Mouse (Mus musculus): ENCODE results near the gene C1qtnf9. TPM values are rescaled to one million over a fixed set of nuclear protein-coding genes. Genes with fewer than 3 reads are reported as not detected.

C1qtnf9 gene
- polyA plus RNA-seq, 1 experiment from 2014 or later, result 0.15 TPM

GRCm38 (mm10) chr14:60741490-60741981, 26.4 kb upstream of the C1qtnf9 start:
- Histone ChIP-seq H3K36me3 (ENCODE audit: control insufficient read depth, insufficient read depth, low read length) (no peaks in the 10 kb centered on the region), H3K27ac (replicated peaks; ENCODE audit: low read depth, low read length) (no peak overlapping the region), H3K4me3 (ENCODE audit: low read depth, low read length) (no peak overlapping the region), H3K9ac (ENCODE audit: low read length) (no peak overlapping the region), H3K4me1 (ENCODE audit: control insufficient read depth, insufficient read depth, low read length) (peaks cover 18% of the 10 kb centered on the region), H3K27me3 (ENCODE audit: control insufficient read depth, insufficient read depth, low read length) (no peaks in the 10 kb centered on the region), H3K4me2 (ENCODE audit: low read depth, severe bottlenecking) (no peak overlapping the region), H3K9me3 (ENCODE audit: control insufficient read depth, low read length) (no peaks in the 10 kb centered on the region)
- ATAC-seq (ENCODE audit: insufficient number of reproducible peaks, low FRiP score, low TSS enrichment, low read depth) (no peak), DNase-seq (ENCODE audit: low spot score) (no peak)
- 76% methylated on average over 6 of the region's 6 CpGs for WGBS

- Histone ChIP-seq H3K9ac (ENCODE audit: low read length) (no peak overlapping the region), H3K27ac (replicated peaks; ENCODE audit: low read depth, low read length) (no peak overlapping the region), H3K9me3 (ENCODE audit: control insufficient read depth, low read length) (no peaks in the 10 kb centered on the region), H3K4me3 (ENCODE audit: low read depth, low read length) (no peak overlapping the region), H3K4me1 (ENCODE audit: control insufficient read depth, insufficient read depth, low read length) (peaks cover 6% of the 10 kb centered on the region; the same call in 1 of the 2 replicates), H3K27me3 (ENCODE audit: control insufficient read depth, insufficient read depth, low read length) (no peaks in the 10 kb centered on the region), H3K4me2 (ENCODE audit: low read depth, severe bottlenecking) (no peak overlapping the region), H3K36me3 (ENCODE audit: control insufficient read depth, insufficient read depth, low read length) (peaks cover 2% of the 10 kb centered on the region; the same call in 1 of the 2 replicates)
- no peak for ATAC-seq (ENCODE audit: insufficient number of reproducible peaks, low FRiP score, low TSS enrichment, low read depth)
- WGBS, result 69% methylated on average over 9 of the region's 9 CpGs
- no peak for DNase-seq (ENCODE audit: low spot score)
Measured at GRCm38 (mm10) chr14:60743681-60744080, 24.3 kb upstream of the C1qtnf9 start.

GRCm38 (mm10) chr14:60745201-60745600, 22.7 kb upstream of the C1qtnf9 start:
- no peaks in the 10 kb centered on the region for H3K4me1 ChIP-seq (ENCODE audit: control insufficient read depth, insufficient read depth, low read length)
- H3K36me3 ChIP-seq (ENCODE audit: control insufficient read depth, insufficient read depth, low read length), result peaks cover 2% of the 10 kb centered on the region; the same call in 1 of the 2 replicates
- no peak overlapping the region for H3K27ac ChIP-seq (replicated peaks; ENCODE audit: low read depth, low read length)
- H3K4me2 ChIP-seq (ENCODE audit: low read depth, severe bottlenecking), result no peak overlapping the region
- ATAC-seq (ENCODE audit: insufficient number of reproducible peaks, low FRiP score, low TSS enrichment, low read depth), result no peak
- H3K9me3 ChIP-seq (ENCODE audit: control insufficient read depth, low read length), result no peaks in the 10 kb centered on the region
- WGBS, result 80% methylated on average over 6 of the region's 6 CpGs
- DNase-seq (ENCODE audit: low spot score), result no peak
- H3K9ac ChIP-seq (ENCODE audit: low read length), result no peak overlapping the region
- no peaks in the 10 kb centered on the region for H3K27me3 ChIP-seq (ENCODE audit: control insufficient read depth, insufficient read depth, low read length)
- no peak overlapping the region for H3K4me3 ChIP-seq (ENCODE audit: low read depth, low read length)

GRCm38 (mm10) chr14:60746141-60746540, 21.8 kb upstream of the C1qtnf9 start:
- 96% methylated on average over 10 of the region's 10 CpGs for WGBS
- no peak overlapping the region for H3K4me2 ChIP-seq (ENCODE audit: low read depth, severe bottlenecking)
- no peak overlapping the region for H3K27ac ChIP-seq (replicated peaks; ENCODE audit: low read depth, low read length)
- H3K27me3 ChIP-seq (ENCODE audit: control insufficient read depth, insufficient read depth, low read length), result no peaks in the 10 kb centered on the region
- H3K9ac ChIP-seq (ENCODE audit: low read length), result no peak overlapping the region
- H3K9me3 ChIP-seq (ENCODE audit: control insufficient read depth, low read length), result no peaks in the 10 kb centered on the region
- no peak overlapping the region for H3K4me3 ChIP-seq (ENCODE audit: low read depth, low read length)
- ATAC-seq (ENCODE audit: insufficient number of reproducible peaks, low FRiP score, low TSS enrichment, low read depth) (no peak), DNase-seq (ENCODE audit: low spot score) (no peak)
- H3K36me3 ChIP-seq (ENCODE audit: control insufficient read depth, insufficient read depth, low read length), result peaks cover 2% of the 10 kb centered on the region; the same call in 1 of the 2 replicates
- no peaks in the 10 kb centered on the region for H3K4me1 ChIP-seq (ENCODE audit: control insufficient read depth, insufficient read depth, low read length)

DNA sequence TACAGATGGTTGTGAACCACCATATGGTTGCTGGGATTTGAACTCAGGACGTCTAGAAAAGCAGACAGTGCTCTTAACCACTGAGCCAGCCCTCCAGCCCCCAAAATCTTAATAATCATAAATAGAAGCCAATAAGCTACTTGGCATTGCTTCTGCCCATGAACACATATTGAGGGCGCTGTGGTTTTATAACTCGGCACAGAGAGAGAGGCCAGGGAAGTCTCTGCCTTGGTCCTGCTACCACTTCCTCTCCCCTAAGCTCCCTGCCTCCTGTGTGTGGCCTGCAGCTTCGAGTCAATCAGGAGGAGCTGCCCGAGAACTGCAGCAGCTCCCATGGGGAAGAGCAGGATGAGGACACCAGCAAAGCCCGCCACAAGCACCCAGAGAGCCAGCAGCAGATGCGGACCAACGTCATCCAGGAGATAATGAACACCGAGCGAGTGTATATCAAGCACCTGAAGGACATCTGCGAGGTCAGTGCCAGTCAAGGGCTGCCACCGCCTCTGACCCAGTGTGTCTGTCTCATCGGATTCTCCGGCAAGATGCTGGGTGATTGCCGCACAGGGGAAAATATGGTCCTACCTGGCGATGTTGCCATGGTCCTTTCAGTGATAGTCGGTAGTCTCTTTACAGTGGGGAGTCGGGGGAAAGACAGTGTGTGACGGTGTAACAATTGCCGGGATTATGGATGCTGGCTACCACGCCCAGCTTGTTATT, 20.6 kb upstream of the C1qtnf9 start:
- Histone ChIP-seq H3K27ac (replicated peaks; ENCODE audit: low read depth, low read length) (no peak overlapping the region), H3K27me3 (ENCODE audit: control insufficient read depth, insufficient read depth, low read length) (no peaks in the 10 kb centered on the region), H3K4me2 (ENCODE audit: low read depth, severe bottlenecking) (no peak overlapping the region), H3K9ac (ENCODE audit: low read length) (no peak overlapping the region), H3K9me3 (ENCODE audit: control insufficient read depth, low read length) (no peaks in the 10 kb centered on the region), H3K4me1 (ENCODE audit: control insufficient read depth, insufficient read depth, low read length) (no peaks in the 10 kb centered on the region), H3K36me3 (ENCODE audit: control insufficient read depth, insufficient read depth, low read length) (peaks cover 2% of the 10 kb centered on the region; the same call in 1 of the 2 replicates), H3K4me3 (ENCODE audit: low read depth, low read length) (no peak overlapping the region)
- ATAC-seq (ENCODE audit: insufficient number of reproducible peaks, low FRiP score, low TSS enrichment, low read depth) (no peak), DNase-seq (ENCODE audit: low spot score) (no peak)
- 94% methylated on average over 21 of the region's 21 CpGs for WGBS

DNA sequence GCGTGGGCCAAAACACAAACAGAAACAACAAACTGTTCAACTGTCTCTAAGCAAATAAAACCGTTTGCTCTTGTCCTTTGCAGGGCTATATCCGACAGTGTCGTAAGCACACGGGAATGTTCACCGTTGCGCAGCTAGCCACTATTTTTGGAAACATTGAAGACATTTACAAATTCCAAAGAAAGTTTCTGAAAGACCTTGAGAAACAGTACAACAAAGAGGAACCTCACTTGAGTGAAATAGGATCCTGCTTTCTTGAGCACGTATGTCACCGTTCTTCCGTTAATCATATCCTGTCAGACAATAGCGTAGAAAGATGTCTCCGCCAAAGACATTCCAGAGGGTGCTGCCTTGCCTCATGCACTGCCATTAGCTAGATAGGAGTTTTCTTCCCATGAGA, 18.1 kb upstream of the C1qtnf9 start:
- WGBS, result 93% methylated on average over 12 of the region's 12 CpGs
- no peak overlapping the region for H3K27ac ChIP-seq (replicated peaks; ENCODE audit: low read depth, low read length)

GRCm38 (mm10) chr14:60751581-60751980, 16.4 kb upstream of the C1qtnf9 start:
- peaks cover 4% of the 10 kb centered on the region; the same call in 1 of the 2 replicates for H3K36me3 ChIP-seq (ENCODE audit: control insufficient read depth, insufficient read depth, low read length)
- H3K27ac ChIP-seq (replicated peaks; ENCODE audit: low read depth, low read length), result no peak overlapping the region
- WGBS, result 93% methylated on average over 16 of the region's 16 CpGs

More for the DNA sequence above, 18.1 kb upstream of the C1qtnf9 start:
- no peak for ATAC-seq (ENCODE audit: insufficient number of reproducible peaks, low FRiP score, low TSS enrichment, low read depth)
- Histone ChIP-seq H3K27me3 (ENCODE audit: control insufficient read depth, insufficient read depth, low read length) (no peaks in the 10 kb centered on the region), H3K9me3 (ENCODE audit: control insufficient read depth, low read length) (no peaks in the 10 kb centered on the region), H3K9ac (ENCODE audit: low read length) (no peak overlapping the region), H3K4me2 (ENCODE audit: low read depth, severe bottlenecking) (no peak overlapping the region), H3K4me1 (ENCODE audit: control insufficient read depth, insufficient read depth, low read length) (no peaks in the 10 kb centered on the region), H3K4me3 (ENCODE audit: low read depth, low read length) (no peak overlapping the region), H3K36me3 (ENCODE audit: control insufficient read depth, insufficient read depth, low read length) (peaks cover 2% of the 10 kb centered on the region; the same call in 1 of the 2 replicates)
- no peak for DNase-seq (ENCODE audit: low spot score)

GRCm38 (mm10) chr14:60752892-60753800, 14.8 kb upstream of the C1qtnf9 start:
- Histone ChIP-seq H3K9ac (ENCODE audit: low read length) (no peak overlapping the region), H3K27me3 (ENCODE audit: control insufficient read depth, insufficient read depth, low read length) (no peaks in the 10 kb centered on the region), H3K36me3 (ENCODE audit: control insufficient read depth, insufficient read depth, low read length) (peaks cover 2% of the 10 kb centered on the region; the same call in 1 of the 2 replicates), H3K4me3 (ENCODE audit: low read depth, low read length) (no peak overlapping the region), H3K4me2 (ENCODE audit: low read depth, severe bottlenecking) (no peak overlapping the region), H3K9me3 (ENCODE audit: control insufficient read depth, low read length) (no peaks in the 10 kb centered on the region), H3K4me1 (ENCODE audit: control insufficient read depth, insufficient read depth, low read length) (no peaks in the 10 kb centered on the region), H3K27ac (replicated peaks; ENCODE audit: low read depth, low read length) (no peak overlapping the region)
- DNase-seq (ENCODE audit: low spot score) (no peak), ATAC-seq (ENCODE audit: insufficient number of reproducible peaks, low FRiP score, low TSS enrichment, low read depth) (no peak)
- WGBS, result 92% methylated on average over 14 of the region's 14 CpGs

More at GRCm38 (mm10) chr14:60751581-60751980, 16.4 kb upstream of the C1qtnf9 start:
- DNase-seq (ENCODE audit: low spot score) (no peak), ATAC-seq (ENCODE audit: insufficient number of reproducible peaks, low FRiP score, low TSS enrichment, low read depth) (no peak)
- Histone ChIP-seq H3K9me3 (ENCODE audit: control insufficient read depth, low read length) (no peaks in the 10 kb centered on the region), H3K4me3 (ENCODE audit: low read depth, low read length) (no peak overlapping the region), H3K27me3 (ENCODE audit: control insufficient read depth, insufficient read depth, low read length) (no peaks in the 10 kb centered on the region), H3K4me1 (ENCODE audit: control insufficient read depth, insufficient read depth, low read length) (no peaks in the 10 kb centered on the region), H3K4me2 (ENCODE audit: low read depth, severe bottlenecking) (no peak overlapping the region), H3K9ac (ENCODE audit: low read length) (no peak overlapping the region)
